Mouse (Mus musculus) liver, embryonic 11.5 days (tissue): ENCODE results near the gene Trim2. TPM values are rescaled to one million over a fixed set of nuclear protein-coding genes. Genes with fewer than 3 reads are reported as not detected.
A peak's percentile ranks its signal among the peaks of the same experiment; 100 is the strongest.

Experiments used
- ATAC-seq: fragments of 200-750 bp; cut with Nextera tagmentation; replicated peaks from 2 replicates; pipeline ENCODE4 v1.8.0; 2017; ENCODE audit warnings: moderate number of reproducible peaks, mild to moderate bottlenecking, moderate TSS enrichment, moderate library complexity; ENCODE audit not compliant: low FRiP score
- DNase-seq: peaks from one replicate; pipeline ENCODE4 v3.0.0-alpha.2; 2017; ENCODE audit warnings: low spot score
- H3K27ac ChIP-seq: fragments of 300-500 bp; sonication (generic); 2 replicates; pipeline ENCODE4 v1.5.1; 2014; ENCODE audit warnings: mild to moderate bottlenecking, low read depth, low read length, control low read depth
- H3K27me3 ChIP-seq: fragments of 300-500 bp; sonication (generic); replicated peaks from 2 replicates; pipeline ENCODE4 v1.6.1; 2014; ENCODE audit warnings: low read length, mixed read lengths; ENCODE audit not compliant: control insufficient read depth, insufficient read depth
- H3K36me3 ChIP-seq: fragments of 300-500 bp; sonication (generic); 2 replicates; pipeline ENCODE4 v1.6.1; 2014; ENCODE audit warnings: mild to moderate bottlenecking, low read length, moderate library complexity, mixed read lengths; ENCODE audit not compliant: control insufficient read depth, insufficient read depth
- H3K4me1 ChIP-seq: fragments of 300-500 bp; sonication (generic); replicated peaks from 2 replicates; pipeline ENCODE4 v1.6.1; 2014; ENCODE audit warnings: low read length, mixed read lengths; ENCODE audit not compliant: control insufficient read depth, insufficient read depth
- H3K4me2 ChIP-seq: fragments of 300-500 bp; sonication (generic); 2 replicates; pipeline ENCODE4 v1.6.1; 2014; ENCODE audit warnings: mild to moderate bottlenecking, control low read depth, moderate library complexity
- H3K4me3 ChIP-seq: fragments of 300-500 bp; sonication (generic); 2 replicates; pipeline ENCODE4 v1.5.1; 2014; ENCODE audit warnings: low read depth, low read length, control low read depth
- H3K9ac ChIP-seq: fragments of 300-500 bp; sonication (generic); 2 replicates; pipeline ENCODE4 v1.6.1; 2014; ENCODE audit warnings: low read depth, low read length, control low read depth
- H3K9me3 ChIP-seq: fragments of 300-500 bp; sonication (generic); 2 replicates; pipeline ENCODE4 v1.6.1; 2016; ENCODE audit warnings: low read length, inconsistent platforms, mixed read lengths; ENCODE audit not compliant: control insufficient read depth
- WGBS: fragments of 180-500 bp; shearing (Covaris S2); extraction: QIAGEN DNeasy Blood & Tissue Kit; methylation state at CpG from one replicate; pipeline ENCODE4 v1.1.7; 2014; 5-methylcytosine and 5-hydroxymethylcytosine counted together
- polyA plus RNA-seq: library from polyadenylated mRNA; unstranded; fragments of >200 nt; fragmentation: Nextera tagmentation; extraction: Ambion mirVana; gene quantifications from 2 replicates; pipeline ENCODE4 v1.2.1, GENCODE M21; 2014

Gene Trim2
- polyA plus RNA-seq, result 7.7 and 8.2 TPM in 2 replicates

- peaks cover 9% of the 10 kb centered on the region; the same call in 1 of the 2 replicates for H3K4me1 ChIP-seq
- H3K36me3 ChIP-seq, result no peaks in the 10 kb centered on the region
- DNase-seq (no peak), ATAC-seq (no peak)
- H3K9me3 ChIP-seq, result no peaks in the 10 kb centered on the region
- WGBS, result 89% methylated on average over 3 of the region's 3 CpGs
- H3K27ac ChIP-seq, result no peak within 1 kb of the TSS
- peaks cover 45% of the 10 kb centered on the region for H3K27me3 ChIP-seq
- no peak within 1 kb of the TSS for H3K4me2 ChIP-seq
- H3K9ac ChIP-seq, result no peak within 1 kb of the TSS
- no peak within 1 kb of the TSS for H3K4me3 ChIP-seq
These were observed at the start of gene Trim2 for GRCm38 (mm10) chr3:84306777-84307176. TSS of gene Trim2 (minus strand) at chr3:84306877.

DNA sequence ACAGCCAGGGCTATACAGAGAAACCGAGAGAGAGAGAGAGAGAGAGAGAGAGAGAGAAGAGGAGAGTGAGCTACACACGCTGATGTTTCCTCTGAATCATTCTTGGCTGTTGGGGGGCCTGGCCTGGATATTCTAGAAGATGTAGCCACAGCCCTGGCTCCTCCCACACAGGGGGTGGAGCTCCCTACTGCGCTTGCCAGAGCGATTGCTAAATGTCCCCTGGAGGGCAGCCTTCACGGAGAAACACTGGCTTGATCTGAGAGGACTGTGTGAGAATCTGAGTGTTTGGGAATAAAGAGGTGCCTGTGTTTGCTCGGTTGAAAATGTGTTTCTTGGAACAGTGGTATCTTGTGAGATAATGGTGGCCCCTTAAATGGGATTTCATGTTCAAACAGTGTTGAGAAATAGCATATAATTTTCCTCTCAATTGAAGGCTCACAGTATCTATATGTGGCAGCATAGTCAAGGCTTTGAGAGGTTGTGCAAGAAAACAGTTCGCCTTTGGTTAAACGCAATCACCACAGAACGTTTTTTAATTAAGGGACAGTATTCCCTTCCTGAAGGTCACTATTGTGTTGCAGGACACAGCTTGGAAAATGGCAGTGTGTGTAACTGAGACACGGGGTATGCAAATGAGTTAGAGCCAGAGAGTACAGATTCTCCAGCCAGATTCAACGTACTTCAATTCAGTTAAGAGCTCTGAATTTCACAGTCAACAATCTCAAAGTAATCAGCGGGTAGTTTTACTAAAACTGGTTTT lies 49.4 kb upstream of the Trim2 start:
- ATAC-seq (peak; percentile 85), DNase-seq (no peak)
- no peak overlapping the region for H3K9ac ChIP-seq
- no peaks in the 10 kb centered on the region for H3K9me3 ChIP-seq
- no peaks in the 10 kb centered on the region for H3K36me3 ChIP-seq
- H3K4me3 ChIP-seq, result no peak overlapping the region
- no peak overlapping the region for H3K27ac ChIP-seq
- H3K4me1 ChIP-seq, result 0 out of 2 replicates have a peak, but pooled peaks cover 7% of the 10 kb centered on the region
- 43% methylated on average over 12 of the region's 12 CpGs for WGBS
- H3K4me2 ChIP-seq, result peak overlapping the region; percentile 6; the same call in 1 of the 2 replicates
- peaks cover 2% of the 10 kb centered on the region for H3K27me3 ChIP-seq

DNA sequence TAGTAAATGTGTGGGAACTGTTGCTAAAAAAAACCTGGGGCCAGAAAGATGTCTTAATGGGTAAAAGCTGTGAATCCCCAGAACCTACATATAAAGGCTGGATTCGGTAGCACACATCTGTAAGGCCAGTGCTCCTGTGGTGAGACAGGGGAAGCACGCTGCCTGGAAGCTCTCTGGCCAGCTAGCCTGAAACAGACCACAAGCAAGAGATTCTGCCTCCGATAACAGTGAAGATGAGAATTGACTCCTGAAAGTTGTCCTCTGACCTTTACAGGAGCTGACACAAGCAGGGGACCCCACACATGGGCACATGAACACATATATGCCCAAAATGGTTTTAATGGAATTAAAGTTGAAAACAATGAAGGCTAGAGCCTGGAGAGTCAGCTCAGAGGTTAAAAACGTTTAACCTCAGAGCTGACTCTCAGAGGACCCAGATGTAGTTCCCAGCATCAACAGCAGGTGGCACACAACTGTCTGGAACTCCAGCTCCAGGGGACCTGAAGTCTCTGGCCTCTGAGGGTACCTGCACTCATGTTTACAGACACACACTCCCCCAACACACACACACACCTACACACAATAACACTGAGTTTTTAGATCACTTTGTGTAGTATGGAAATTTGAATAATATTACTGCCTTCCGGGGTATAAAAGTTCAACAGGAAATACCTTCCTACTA lies 45.8 kb upstream of the Trim2 start:
- peaks cover 3% of the 10 kb centered on the region for H3K27me3 ChIP-seq
- DNase-seq, result peak; percentile 66
- no peaks in the 10 kb centered on the region for H3K9me3 ChIP-seq
- 35% methylated on average over 5 of the region's 5 CpGs for WGBS
- ATAC-seq, result 0 out of 2 replicates have a peak, but pooled peaks have one; percentile 22
- no peak overlapping the region for H3K4me3 ChIP-seq
- H3K27ac ChIP-seq, result no peak overlapping the region
- peaks cover 20% of the 10 kb centered on the region for H3K4me1 ChIP-seq
- no peak overlapping the region for H3K9ac ChIP-seq
- no peaks in the 10 kb centered on the region for H3K36me3 ChIP-seq
- no peak overlapping the region for H3K4me2 ChIP-seq

DNA sequence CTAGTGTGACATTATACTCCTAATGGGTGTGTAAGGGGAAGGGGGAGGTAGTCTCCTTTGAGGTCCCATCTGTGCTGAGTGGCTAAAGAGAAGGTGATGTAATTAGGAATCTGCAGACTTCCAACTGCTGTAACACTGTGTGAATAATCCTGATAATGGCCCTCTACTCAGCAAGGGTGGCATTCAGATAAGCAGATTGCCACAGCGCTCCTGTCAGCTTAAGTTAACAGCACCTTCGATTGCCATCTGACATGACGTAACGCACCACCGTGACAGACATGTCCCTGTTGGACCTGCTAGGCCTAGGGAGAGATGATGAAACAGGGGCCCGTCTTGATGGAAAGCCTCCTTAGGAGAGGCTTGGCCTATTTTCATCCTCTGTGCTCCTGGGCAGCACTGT lies 43.6 kb upstream of the Trim2 start:
- Histone ChIP-seq H3K27me3 (peaks cover 12% of the 10 kb centered on the region), H3K4me1 (peaks cover 16% of the 10 kb centered on the region), H3K4me3 (no peak overlapping the region), H3K27ac (0 out of 2 replicates have a peak overlapping the region, but pooled peaks have one; percentile 16), H3K4me2 (no peak overlapping the region), H3K9me3 (no peaks in the 10 kb centered on the region), H3K36me3 (no peaks in the 10 kb centered on the region), H3K9ac (no peak overlapping the region)
- ATAC-seq (peak; percentile 96), DNase-seq (no peak)
- WGBS, result 54% methylated on average over 6 of the region's 6 CpGs

DNA sequence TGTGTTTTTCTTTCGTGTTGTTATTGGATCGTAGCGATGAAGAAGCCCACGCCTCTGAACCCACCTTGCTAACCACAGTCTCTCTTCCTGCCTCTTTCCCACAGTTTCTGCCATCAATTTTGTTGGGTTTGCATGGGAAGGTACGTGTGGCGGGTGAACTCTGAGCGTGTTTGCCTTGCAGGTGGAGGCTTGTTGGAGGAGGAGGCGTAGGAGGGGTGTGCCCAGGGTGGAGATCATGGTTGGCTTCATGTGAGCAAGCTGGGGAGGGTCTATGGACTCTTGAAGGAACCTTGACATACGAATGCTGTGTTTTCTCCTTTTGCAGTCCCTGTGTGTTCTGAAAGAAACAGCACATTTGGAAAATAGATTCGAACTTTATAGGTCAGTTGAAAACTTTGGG lies 43.1 kb upstream of the Trim2 start:
- Histone ChIP-seq H3K9ac (no peak overlapping the region), H3K36me3 (no peaks in the 10 kb centered on the region), H3K27me3 (peaks cover 12% of the 10 kb centered on the region), H3K4me2 (no peak overlapping the region), H3K27ac (no peak overlapping the region), H3K4me3 (no peak overlapping the region), H3K4me1 (peaks cover 19% of the 10 kb centered on the region), H3K9me3 (no peaks in the 10 kb centered on the region)
- ATAC-seq (no peak), DNase-seq (no peak)
- 84% methylated on average over 10 of the region's 10 CpGs for WGBS

GRCm38 (mm10) chr3:84347426-84347825 lies 40.7 kb upstream of the Trim2 start:
- ATAC-seq (no peak), DNase-seq (no peak)
- no peaks in the 10 kb centered on the region for H3K36me3 ChIP-seq
- no peaks in the 10 kb centered on the region for H3K9me3 ChIP-seq
- H3K27me3 ChIP-seq, result peaks cover 10% of the 10 kb centered on the region; the same call in 1 of the 2 replicates
- no peak overlapping the region for H3K4me2 ChIP-seq
- H3K27ac ChIP-seq, result no peak overlapping the region
- no peak overlapping the region for H3K9ac ChIP-seq
- H3K4me3 ChIP-seq, result no peak overlapping the region
- 61% methylated on average over 4 of the region's 4 CpGs for whole genome bisulfite sequencing
- H3K4me1 ChIP-seq, result peaks cover 19% of the 10 kb centered on the region

DNA sequence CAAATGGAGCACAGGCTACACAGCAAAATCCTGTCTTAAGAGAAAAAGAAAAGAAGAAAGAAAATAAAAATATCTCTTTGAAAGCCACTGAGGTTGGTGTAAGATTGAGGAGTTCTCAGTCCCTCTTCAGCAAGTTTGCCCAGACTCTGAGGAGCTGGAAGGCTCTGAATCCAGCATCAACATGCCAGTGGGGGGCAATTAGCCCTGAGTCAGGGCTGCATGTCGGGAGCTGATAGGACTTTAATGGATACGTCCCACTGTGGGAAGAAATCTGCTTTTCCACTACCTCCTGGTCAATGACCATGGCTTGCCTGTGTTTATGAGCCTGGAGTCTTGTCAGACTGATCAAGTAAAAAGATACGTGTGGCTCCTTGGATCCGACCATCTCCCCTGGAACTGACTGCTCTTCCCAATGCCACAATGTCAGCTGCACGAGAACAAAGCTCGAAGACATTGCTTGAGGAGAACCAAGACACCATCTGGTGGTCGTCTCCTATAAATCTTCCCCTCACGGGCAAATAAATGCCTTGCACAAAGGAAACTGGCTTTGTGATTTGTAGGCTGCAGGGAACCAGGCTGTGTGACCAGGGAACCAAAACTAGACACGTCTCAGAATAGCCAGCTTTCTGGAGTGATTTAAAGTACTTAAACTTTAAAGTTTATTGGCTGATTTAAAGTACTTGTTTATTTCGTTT lies 39.9 kb upstream of the Trim2 start:
- Histone ChIP-seq H3K9me3 (no peaks in the 10 kb centered on the region), H3K4me3 (no peak overlapping the region), H3K4me1 (peaks cover 16% of the 10 kb centered on the region), H3K27ac (no peak overlapping the region), H3K27me3 (peaks cover 10% of the 10 kb centered on the region; the same call in 1 of the 2 replicates), H3K4me2 (no peak overlapping the region), H3K36me3 (no peaks in the 10 kb centered on the region), H3K9ac (no peak overlapping the region)
- DNase-seq (no peak), ATAC-seq (no peak)
- WGBS, result 31% methylated on average over 10 of the region's 10 CpGs

- H3K4me1 ChIP-seq, result peaks cover 13% of the 10 kb centered on the region
- peak overlapping the region; percentile 39 for H3K4me3 ChIP-seq
- H3K36me3 ChIP-seq, result no peaks in the 10 kb centered on the region
- 26% methylated on average over 6 of the region's 6 CpGs for WGBS
- peak overlapping the region; percentile 84 for H3K4me2 ChIP-seq
- no peak overlapping the region for H3K27ac ChIP-seq
- peaks cover 10% of the 10 kb centered on the region; the same call in 1 of the 2 replicates for H3K27me3 ChIP-seq
- H3K9ac ChIP-seq, result no peak overlapping the region
- no peak for DNase-seq
- no peaks in the 10 kb centered on the region for H3K9me3 ChIP-seq
- ATAC-seq, result no peak
These were observed 38.9 kb upstream of the Trim2 start for GRCm38 (mm10) chr3:84345646-84345980.
